Mouse (Mus musculus) bone marrow macrophage, adult 2 months (primary cell): ENCODE measurements at regions not wholly inside any gene's neighbourhood (a gene's known extent, or its start where the extent isn't known, plus 50 kb on each side); places are given as distances from the start of the nearest gene placed in this dataset.
A peak's percentile ranks its signal among the peaks of the same experiment; 100 is the strongest.

ENCODE experiments used
- H3K27ac ChIP-seq: 2 replicates; pipeline ENCODE4 v1.5.1; 2012; ENCODE audit warnings: low read depth, low read length; ENCODE audit not compliant: insufficient read depth
- H3K4me1 ChIP-seq: 2 replicates; pipeline ENCODE4 v1.6.1; 2012; ENCODE audit warnings: low read length; ENCODE audit not compliant: control insufficient read depth, insufficient read depth
- H3K4me3 ChIP-seq: 2 replicates; pipeline ENCODE4 v1.5.1; 2012; ENCODE audit warnings: mild to moderate bottlenecking, low read length, moderate library complexity; ENCODE audit not compliant: insufficient read depth
- CTCF ChIP-seq: IDR thresholded peaks from 2 replicates; pipeline ENCODE4 v1.5.1; 2012; ENCODE audit warnings: low read depth, mild to moderate bottlenecking, low read length, moderate library complexity
- POLR2A ChIP-seq: IDR thresholded peaks from 2 replicates; pipeline ENCODE4 v1.6.1; 2012; ENCODE audit warnings: mild to moderate bottlenecking, low read depth, low read length, borderline replicate concordance

- Histone ChIP-seq H3K27ac (no peak overlapping the region), H3K4me3 (no peak overlapping the region), H3K4me1 (peaks cover 14% of the 10 kb centered on the region)
- TF ChIP-seq CTCF (no peak), POLR2A (no peak)
These were observed 166.8 kb upstream of the Fggy start for GRCm38 (mm10) chr4:95390549-95390948.

- Histone ChIP-seq H3K4me1 (peaks cover 5% of the 10 kb centered on the region; the same call in 1 of the 2 replicates), H3K4me3 (no peak overlapping the region), H3K27ac (no peak overlapping the region)
- TF ChIP-seq CTCF, result no peak
- TF ChIP-seq POLR2A, result no peak
These were observed 161.6 kb upstream of the Fggy start for GRCm38 (mm10) chr4:95395746-95396145.

- no peak overlapping the region for H3K27ac ChIP-seq
- 0 out of 2 replicates have a peak, but pooled peaks cover 3% of the 10 kb centered on the region for H3K4me1 ChIP-seq
- TF ChIP-seq POLR2A (no peak), CTCF (no peak)
- H3K4me3 ChIP-seq, result no peak overlapping the region
These were observed 159.0 kb upstream of the Fggy start for GRCm38 (mm10) chr4:95398301-95398700.

DNA sequence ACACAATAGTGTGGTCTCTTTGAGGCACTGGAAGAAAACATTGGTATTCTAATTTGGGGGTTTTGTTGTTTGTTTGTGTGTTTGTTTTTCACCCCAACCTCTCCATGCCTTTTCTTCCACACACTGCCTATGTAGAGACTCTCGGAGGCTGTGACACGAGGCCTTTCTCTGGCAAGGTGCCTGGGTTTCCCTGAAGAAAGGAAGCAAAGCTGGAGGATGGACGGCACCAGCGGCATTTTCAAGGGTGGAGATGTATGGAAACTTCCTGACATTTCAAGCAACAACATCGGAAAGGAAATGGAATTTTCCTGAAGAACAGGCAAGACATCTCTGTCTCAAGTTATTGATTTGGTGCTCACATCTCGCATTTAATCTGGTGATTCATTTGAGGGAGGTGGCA lies 155.0 kb upstream of the Fggy start:
- Histone ChIP-seq H3K4me1 (no peaks in the 10 kb centered on the region), H3K4me3 (no peak overlapping the region), H3K27ac (no peak overlapping the region)
- TF ChIP-seq POLR2A (no peak), CTCF (no peak)

DNA sequence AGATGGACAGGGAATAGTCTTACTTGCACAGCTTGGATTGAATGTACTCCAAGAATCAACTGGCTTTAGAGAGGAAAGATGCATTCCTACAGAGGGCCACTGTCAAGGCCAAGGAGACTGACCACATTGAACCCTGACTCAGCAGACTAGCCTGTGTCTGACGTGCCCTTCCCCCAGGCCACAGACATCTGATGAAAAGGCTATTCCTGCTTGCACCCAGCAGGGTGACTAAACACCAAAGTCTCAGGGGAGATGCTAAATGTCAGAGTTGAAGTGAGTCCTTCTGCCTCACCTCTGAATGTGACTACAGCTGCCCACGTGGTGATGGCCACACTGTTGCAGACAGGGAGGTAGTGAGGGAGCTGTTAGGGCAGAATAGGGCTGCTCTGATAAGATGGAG lies 140.2 kb upstream of the Fggy start:
- Histone ChIP-seq H3K4me3 (no peak overlapping the region), H3K27ac (peak overlapping the region; percentile 14; the same call in 1 of the 2 replicates), H3K4me1 (peaks cover 12% of the 10 kb centered on the region)
- no peak for TF ChIP-seq CTCF
- no peak for TF ChIP-seq POLR2A

GRCm38 (mm10) chr4:95426563-95426962 lies 130.7 kb upstream of the Fggy start:
- Histone ChIP-seq H3K27ac (no peak overlapping the region), H3K4me3 (no peak overlapping the region), H3K4me1 (no peaks in the 10 kb centered on the region)
- TF ChIP-seq CTCF (no peak), POLR2A (no peak)

DNA sequence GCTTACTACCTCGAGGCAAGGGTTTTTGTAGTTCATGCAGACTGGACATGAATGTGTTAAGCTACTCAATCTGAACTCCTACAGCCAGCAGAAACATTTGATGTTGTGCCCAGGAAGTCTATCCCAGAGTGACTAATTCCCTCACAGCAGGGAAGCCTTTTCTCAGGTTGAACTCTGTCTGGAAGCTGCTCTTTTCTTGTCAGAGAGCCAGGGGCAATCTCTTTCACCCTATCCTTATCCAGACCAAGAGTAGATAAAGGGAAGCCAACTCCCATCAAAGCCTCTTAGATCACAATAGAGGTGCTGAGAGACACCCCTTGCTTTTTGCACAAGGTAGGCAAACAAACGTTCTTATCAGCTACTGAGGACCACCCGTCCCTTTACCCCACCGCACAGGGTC lies 122.8 kb upstream of the Fggy start:
- H3K4me3 ChIP-seq, result no peak overlapping the region
- H3K4me1 ChIP-seq, result no peaks in the 10 kb centered on the region
- TF ChIP-seq POLR2A, result no peak
- TF ChIP-seq CTCF, result no peak
- no peak overlapping the region for H3K27ac ChIP-seq

GRCm38 (mm10) chr4:95435080-95435479 lies 122.2 kb upstream of the Fggy start:
- Histone ChIP-seq H3K4me3 (no peak overlapping the region), H3K27ac (no peak overlapping the region), H3K4me1 (peaks cover 4% of the 10 kb centered on the region; the same call in 1 of the 2 replicates)
- TF ChIP-seq CTCF (no peak), POLR2A (no peak)

GRCm38 (mm10) chr4:95439834-95440233 lies 117.5 kb upstream of the Fggy start:
- Histone ChIP-seq H3K27ac (no peak overlapping the region), H3K4me3 (no peak overlapping the region), H3K4me1 (peaks cover 11% of the 10 kb centered on the region)
- TF ChIP-seq CTCF (no peak), POLR2A (no peak)

- Histone ChIP-seq H3K4me3 (no peak overlapping the region), H3K4me1 (peaks cover 11% of the 10 kb centered on the region)
- no peak for TF ChIP-seq POLR2A
- no peak for TF ChIP-seq CTCF
These were observed 113.2 kb upstream of the Fggy start for GRCm38 (mm10) chr4:95443854-95444811.

More at GRCm38 (mm10) chr4:95443854-95444811, 113.2 kb upstream of the Fggy start:
- no peak overlapping the region for H3K27ac ChIP-seq
